Mouse (Mus musculus): Measurements from ENCODE around the gene Apbb2.

Apbb2 gene

GRCm38 (mm10) chr5:66603223-66603622, 15.4 kb downstream of the Apbb2 start:
- no peak for DNase-seq (ENCODE audit: extremely low read depth, insufficient read length, low spot score)

GRCm38 (mm10) chr5:66602287-66602820, 16.2 kb downstream of the Apbb2 start:
- peak; percentile 57 for DNase-seq (ENCODE audit: extremely low read depth, insufficient read length, low spot score)

GRCm38 (mm10) chr5:66600415-66600814, 18.2 kb downstream of the Apbb2 start:
- DNase-seq (ENCODE audit: extremely low read depth, insufficient read length, low spot score) = no peak

- no peak for DNase-seq (ENCODE audit: extremely low read depth, insufficient read length, low spot score)
Observed at GRCm38 (mm10) chr5:66599888-66600287, 18.7 kb downstream of the Apbb2 start.

- DNase-seq (ENCODE audit: extremely low read depth, insufficient read length, low spot score) = no peak
Observed at GRCm38 (mm10) chr5:66596296-66596695, 22.3 kb downstream of the Apbb2 start.

- no peak for DNase-seq (ENCODE audit: extremely low read depth, insufficient read length, low spot score)
Observed at GRCm38 (mm10) chr5:66594881-66595280, 23.7 kb downstream of the Apbb2 start.

- no peak for DNase-seq (ENCODE audit: extremely low read depth, insufficient read length, low spot score)
Observed at GRCm38 (mm10) chr5:66586236-66586745, 32.3 kb downstream of the Apbb2 start.

- DNase-seq (ENCODE audit: extremely low read depth, insufficient read length, low spot score) = no peak
Observed at GRCm38 (mm10) chr5:66583019-66583406, 35.6 kb downstream of the Apbb2 start.

- no peak for DNase-seq (ENCODE audit: extremely low read depth, insufficient read length, low spot score)
Observed at GRCm38 (mm10) chr5:66582281-66583018, 36.1 kb downstream of the Apbb2 start.

- DNase-seq (ENCODE audit: extremely low read depth, insufficient read length, low spot score) = no peak
Observed at GRCm38 (mm10) chr5:66579066-66579465, 39.5 kb downstream of the Apbb2 start.

- DNase-seq (ENCODE audit: extremely low read depth, insufficient read length, low spot score) = no peak
Observed at GRCm38 (mm10) chr5:66576299-66576698, 42.3 kb downstream of the Apbb2 start.

GRCm38 (mm10) chr5:66575148-66575547, 43.4 kb downstream of the Apbb2 start:
- no peak for DNase-seq (ENCODE audit: extremely low read depth, insufficient read length, low spot score)

- no peak for DNase-seq (ENCODE audit: extremely low read depth, insufficient read length, low spot score)
Observed at GRCm38 (mm10) chr5:66573266-66573665, 45.3 kb downstream of the Apbb2 start.

- no peak for DNase-seq (ENCODE audit: extremely low read depth, insufficient read length, low spot score)
Observed at GRCm38 (mm10) chr5:66572086-66572855, 46.3 kb downstream of the Apbb2 start.

GRCm38 (mm10) chr5:66570709-66571108, 47.9 kb downstream of the Apbb2 start:
- no peak for DNase-seq (ENCODE audit: extremely low read depth, insufficient read length, low spot score)

GRCm38 (mm10) chr5:66569141-66569801, 49.3 kb downstream of the Apbb2 start:
- DNase-seq (ENCODE audit: extremely low read depth, insufficient read length, low spot score) = no peak

- DNase-seq (ENCODE audit: extremely low read depth, insufficient read length, low spot score) = no peak
Observed at GRCm38 (mm10) chr5:66568002-66568401, 50.6 kb downstream of the Apbb2 start.

GRCm38 (mm10) chr5:66567424-66567823, 51.2 kb downstream of the Apbb2 start:
- no peak for DNase-seq (ENCODE audit: extremely low read depth, insufficient read length, low spot score)

- peak; percentile 60 for DNase-seq (ENCODE audit: extremely low read depth, insufficient read length, low spot score)
Observed at GRCm38 (mm10) chr5:66559591-66560175, 58.9 kb downstream of the Apbb2 start.

- no peak for DNase-seq (ENCODE audit: extremely low read depth, insufficient read length, low spot score)
Observed at GRCm38 (mm10) chr5:66558094-66558493, 60.5 kb downstream of the Apbb2 start.

GRCm38 (mm10) chr5:66553933-66554332, 64.7 kb downstream of the Apbb2 start:
- no peak for DNase-seq (ENCODE audit: extremely low read depth, insufficient read length, low spot score)
